Mouse (Mus musculus): ENCODE results near the gene Fa2h.

DNA sequence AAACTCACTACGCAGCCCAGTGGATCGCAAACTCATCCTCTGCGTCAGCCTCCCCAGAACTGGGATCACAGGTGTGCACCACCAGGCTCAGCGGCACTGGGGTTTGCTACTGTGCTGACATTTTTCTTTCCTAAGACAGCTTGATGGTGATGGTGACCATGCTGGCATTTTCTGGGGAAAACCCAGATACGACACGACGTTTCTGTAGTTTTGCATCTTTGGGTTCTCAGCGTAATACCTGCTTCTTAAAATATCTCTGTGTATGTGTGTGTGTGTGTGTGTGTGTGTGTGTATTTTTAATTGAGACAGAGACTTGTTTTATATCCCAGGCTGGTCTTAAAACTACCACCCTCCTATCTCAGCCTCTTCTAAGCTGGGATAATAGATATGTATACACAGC is 26.3 kb downstream of the Fa2h start:
- TF ChIP-seq CTCF (IDR thresholded peaks at IDR 0.05; ENCODE audit: borderline replicate concordance, insufficient read depth, low read length) (no peak), POLR2A (IDR thresholded peaks at IDR 0.05; ENCODE audit: low read depth, low read length) (no peak)

All from embryonic fibroblast, embryonic 13.5 days (primary cell).